Mouse (Mus musculus) cortical plate, adult 2 months (tissue): Measurements from ENCODE around the gene Lrrtm1. TPM values are rescaled to one million over a fixed set of nuclear protein-coding genes. Genes with fewer than 3 reads are reported as not detected.

ENCODE experiments used
- H3K27ac ChIP-seq: fragments of 200-500 bp; 2 replicates; pipeline ENCODE4 v1.5.1; 2012; ENCODE audit warnings: low read length, control low read depth, inconsistent platforms; ENCODE audit not compliant: insufficient read depth
- H3K4me1 ChIP-seq: fragments of 200-500 bp; 2 replicates; pipeline ENCODE4 v1.6.1; 2011; ENCODE audit warnings: low read length; ENCODE audit not compliant: control insufficient read depth, insufficient read depth
- H3K4me3 ChIP-seq: fragments of 200-500 bp; 2 replicates; pipeline ENCODE4 v1.5.1; 2011; ENCODE audit warnings: mild to moderate bottlenecking, low read length, control low read depth; ENCODE audit not compliant: insufficient read depth
- CTCF ChIP-seq: fragments of 200-500 bp; IDR thresholded peaks from 2 replicates; pipeline ENCODE4 v1.5.1; 2011; ENCODE audit warnings: mild to moderate bottlenecking, control low read depth, low read length; ENCODE audit not compliant: insufficient read depth; ENCODE audit errors: extremely low read depth
- POLR2A ChIP-seq: fragments of 200-500 bp; IDR thresholded peaks from 2 replicates; pipeline ENCODE4 v1.6.1; 2011; ENCODE audit warnings: mild to moderate bottlenecking, low read length, control low read depth; ENCODE audit not compliant: insufficient read depth; ENCODE audit errors: extremely low read depth
- polyA plus RNA-seq: library from polyadenylated mRNA; depleted of rRNA; stranded (reverse); fragments of >200 nt; gene quantifications from 2 replicates; pipeline ENCODE4 v1.2.3, GENCODE M21; 2012

The Lrrtm1 gene
- polyA plus RNA-seq, 1 experiment, result 51.8 TPM

- peaks cover 2% of the 10 kb centered on the region; the same call in 1 of the 2 replicates for H3K4me1 ChIP-seq
Observed at GRCm38 (mm10) chr6:77288402-77288801, 45.9 kb downstream of the Lrrtm1 start.

GRCm38 (mm10) chr6:77291415-77291814, 48.9 kb downstream of the Lrrtm1 start:
- H3K4me1 ChIP-seq, result peaks cover 2% of the 10 kb centered on the region; the same call in 1 of the 2 replicates
- H3K4me3 ChIP-seq, result no peak overlapping the region
- H3K27ac ChIP-seq, result no peak overlapping the region
- TF ChIP-seq POLR2A, result no peak

More at GRCm38 (mm10) chr6:77288402-77288801, 45.9 kb downstream of the Lrrtm1 start:
- no peak overlapping the region for H3K4me3 ChIP-seq
- no peak overlapping the region for H3K27ac ChIP-seq
- TF ChIP-seq POLR2A (no peak), CTCF (no peak)

- H3K4me3 ChIP-seq, result no peak overlapping the region
- H3K27ac ChIP-seq, result no peak overlapping the region
- H3K4me1 ChIP-seq, result no peaks in the 10 kb centered on the region
- TF ChIP-seq CTCF, result no peak
- TF ChIP-seq POLR2A, result no peak
Observed at GRCm38 (mm10) chr6:77301305-77301704, 58.8 kb downstream of the Lrrtm1 start.

- TF ChIP-seq POLR2A (no peak), CTCF (no peak)
- H3K4me3 ChIP-seq, result no peak overlapping the region
- no peak overlapping the region for H3K27ac ChIP-seq
- no peaks in the 10 kb centered on the region; the same call in 1 of the 2 replicates for H3K4me1 ChIP-seq
Observed at GRCm38 (mm10) chr6:77306796-77307195, 64.3 kb downstream of the Lrrtm1 start.
